Mouse (Mus musculus): Measurements from ENCODE around the gene Pmp22. TPM values are rescaled to one million over a fixed set of nuclear protein-coding genes. Genes with fewer than 3 reads are reported as not detected.

Gene Pmp22
- polyA plus RNA-seq (2014; fragmentation: Nextera tagmentation; extraction: Ambion mirVana) = 74.0 and 80.1 TPM in 2 replicates

DNA sequence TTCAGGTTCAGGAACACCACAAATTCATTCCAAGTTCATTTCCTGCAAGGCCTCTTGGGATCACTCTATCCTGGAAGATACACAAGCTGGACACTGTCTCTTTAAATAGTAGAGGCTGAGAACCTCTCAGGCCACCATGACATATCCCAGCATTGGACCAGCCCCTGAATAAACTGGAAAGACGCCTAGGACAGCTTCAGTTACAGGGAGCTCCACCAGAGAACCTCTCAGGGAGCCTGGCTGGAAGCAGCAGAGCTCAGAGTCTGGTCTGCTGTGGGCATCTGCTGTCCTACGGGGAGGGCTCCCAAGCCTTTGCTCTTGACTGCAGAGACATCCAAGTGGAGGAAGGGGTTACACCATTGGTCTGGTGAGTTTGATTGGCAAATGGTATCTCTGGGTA lies at the start of gene Pmp22:
Gene Pmp22 (plus strand): TSS at position 199 of the 400 bp plus-strand sequence.
- no peak within 1 kb of the TSS for H3K4me2 ChIP-seq
- peaks cover 5% of the 10 kb centered on the region; the same call in 1 of the 2 replicates for H3K4me1 ChIP-seq (replicated peaks; ENCODE audit: control insufficient read depth, insufficient read depth, low read length)
- peaks cover 55% of the 10 kb centered on the region for H3K27me3 ChIP-seq (replicated peaks; ENCODE audit: control insufficient read depth, insufficient read depth, low read length)
- DNase-seq (ENCODE audit: low spot score) (no peak), ATAC-seq (replicated peaks; ENCODE audit: low FRiP score) (no peak)
- no peaks in the 10 kb centered on the region for H3K9me3 ChIP-seq (ENCODE audit: control insufficient read depth, low read length)
- no peak within 1 kb of the TSS for H3K27ac ChIP-seq (ENCODE audit: low read depth, low read length)
- H3K36me3 ChIP-seq (ENCODE audit: control insufficient read depth, insufficient read depth, low read length) = no peaks in the 10 kb centered on the region
- no peak within 1 kb of the TSS for H3K4me3 ChIP-seq (ENCODE audit: low read depth, low read length)
- 71% methylated on average over 2 of the region's 2 CpGs for WGBS
- H3K9ac ChIP-seq (ENCODE audit: low read depth, low read length) = no peak within 1 kb of the TSS

DNA sequence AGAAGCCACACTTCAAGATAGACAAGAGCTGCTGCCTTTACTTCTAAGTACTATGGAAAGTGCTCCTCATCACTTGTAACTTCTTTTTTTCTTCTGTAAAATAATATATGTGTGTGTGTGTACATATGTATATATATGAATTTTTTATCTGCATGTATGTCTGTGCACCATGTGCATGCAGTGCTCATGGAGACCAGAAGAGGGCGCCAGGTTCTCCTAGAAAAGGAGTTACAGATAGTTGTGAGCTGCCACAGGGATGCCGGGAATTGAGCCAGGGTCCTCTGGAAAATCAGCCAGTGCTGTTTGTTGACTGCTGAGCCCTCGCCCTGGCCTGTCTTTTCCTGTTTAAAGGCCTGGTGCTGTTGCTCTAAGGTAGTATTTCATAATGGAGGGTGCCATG lies 44.2 kb upstream of the Pmp22 start:
- Histone ChIP-seq H3K27me3 (replicated peaks; ENCODE audit: control insufficient read depth, insufficient read depth, low read length) (no peaks in the 10 kb centered on the region), H3K36me3 (ENCODE audit: control insufficient read depth, insufficient read depth, low read length) (no peaks in the 10 kb centered on the region), H3K4me2 (no peak overlapping the region), H3K9ac (ENCODE audit: low read depth, low read length) (no peak overlapping the region), H3K9me3 (ENCODE audit: control insufficient read depth, low read length) (no peaks in the 10 kb centered on the region), H3K4me3 (ENCODE audit: low read depth, low read length) (no peak overlapping the region), H3K27ac (ENCODE audit: low read depth, low read length) (no peak overlapping the region), H3K4me1 (replicated peaks; ENCODE audit: control insufficient read depth, insufficient read depth, low read length) (no peaks in the 10 kb centered on the region)
- ATAC-seq (replicated peaks; ENCODE audit: low FRiP score) = no peak
- WGBS = 69% methylated on average over 3 of the region's 3 CpGs
- no peak for DNase-seq (ENCODE audit: low spot score)

DNA sequence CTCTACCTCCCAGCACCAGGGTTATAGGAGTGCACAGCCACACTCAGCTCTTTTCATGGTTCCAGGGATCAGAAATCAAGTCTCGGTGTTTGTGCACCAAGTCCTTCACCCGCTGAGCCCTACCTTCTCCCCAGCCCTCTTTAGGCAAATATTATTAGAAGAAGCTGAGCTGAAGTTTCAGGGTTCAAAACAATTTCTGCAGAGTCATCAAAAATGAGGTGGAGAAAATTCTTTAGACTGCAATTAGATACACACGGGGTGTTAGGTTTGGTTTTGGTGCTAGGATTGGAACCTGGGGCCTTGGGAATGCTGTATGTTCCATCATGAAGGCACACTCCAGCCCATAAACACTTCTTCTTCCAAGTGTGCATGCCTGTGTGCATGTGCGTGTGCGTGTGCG lies 40.1 kb upstream of the Pmp22 start:
- Histone ChIP-seq H3K9me3 (ENCODE audit: control insufficient read depth, low read length) (no peaks in the 10 kb centered on the region), H3K9ac (ENCODE audit: low read depth, low read length) (no peak overlapping the region), H3K27me3 (replicated peaks; ENCODE audit: control insufficient read depth, insufficient read depth, low read length) (no peaks in the 10 kb centered on the region), H3K4me1 (replicated peaks; ENCODE audit: control insufficient read depth, insufficient read depth, low read length) (no peaks in the 10 kb centered on the region), H3K36me3 (ENCODE audit: control insufficient read depth, insufficient read depth, low read length) (no peaks in the 10 kb centered on the region), H3K4me2 (no peak overlapping the region), H3K4me3 (ENCODE audit: low read depth, low read length) (no peak overlapping the region), H3K27ac (ENCODE audit: low read depth, low read length) (no peak overlapping the region)
- DNase-seq (ENCODE audit: low spot score) (no peak), ATAC-seq (replicated peaks; ENCODE audit: low FRiP score) (no peak)
- WGBS = 84% methylated on average over 6 of the region's 6 CpGs

DNA sequence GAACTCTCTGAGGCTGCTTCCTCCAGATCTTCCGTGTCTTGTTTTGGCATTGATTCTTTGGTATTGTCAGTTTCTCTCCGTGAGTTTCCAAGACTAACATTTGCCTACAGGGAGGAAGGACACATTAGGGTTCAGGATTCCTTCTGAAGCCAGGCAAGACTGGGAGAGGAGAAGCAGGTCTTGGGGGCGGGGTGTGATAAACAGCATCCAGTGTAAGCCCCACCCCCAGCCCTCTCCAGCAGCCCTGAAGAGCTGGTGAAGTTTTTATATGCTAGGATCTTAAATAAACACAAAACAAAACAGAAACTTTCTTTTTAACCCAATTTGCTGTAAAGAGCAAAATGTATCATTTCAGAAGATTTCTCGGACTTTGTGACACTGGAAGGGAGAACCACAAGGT lies 38.6 kb upstream of the Pmp22 start:
- no peaks in the 10 kb centered on the region for H3K9me3 ChIP-seq (ENCODE audit: control insufficient read depth, low read length)
- no peaks in the 10 kb centered on the region for H3K27me3 ChIP-seq (replicated peaks; ENCODE audit: control insufficient read depth, insufficient read depth, low read length)
- no peak overlapping the region for H3K4me2 ChIP-seq
- no peak overlapping the region for H3K4me3 ChIP-seq (ENCODE audit: low read depth, low read length)
- DNase-seq (ENCODE audit: low spot score) = no peak
- H3K9ac ChIP-seq (ENCODE audit: low read depth, low read length) = no peak overlapping the region
- no peak for ATAC-seq (replicated peaks; ENCODE audit: low FRiP score)
- no peaks in the 10 kb centered on the region for H3K4me1 ChIP-seq (replicated peaks; ENCODE audit: control insufficient read depth, insufficient read depth, low read length)
- WGBS = 35% methylated on average over 4 of the region's 4 CpGs
- H3K27ac ChIP-seq (ENCODE audit: low read depth, low read length) = no peak overlapping the region
- no peaks in the 10 kb centered on the region for H3K36me3 ChIP-seq (ENCODE audit: control insufficient read depth, insufficient read depth, low read length)

DNA sequence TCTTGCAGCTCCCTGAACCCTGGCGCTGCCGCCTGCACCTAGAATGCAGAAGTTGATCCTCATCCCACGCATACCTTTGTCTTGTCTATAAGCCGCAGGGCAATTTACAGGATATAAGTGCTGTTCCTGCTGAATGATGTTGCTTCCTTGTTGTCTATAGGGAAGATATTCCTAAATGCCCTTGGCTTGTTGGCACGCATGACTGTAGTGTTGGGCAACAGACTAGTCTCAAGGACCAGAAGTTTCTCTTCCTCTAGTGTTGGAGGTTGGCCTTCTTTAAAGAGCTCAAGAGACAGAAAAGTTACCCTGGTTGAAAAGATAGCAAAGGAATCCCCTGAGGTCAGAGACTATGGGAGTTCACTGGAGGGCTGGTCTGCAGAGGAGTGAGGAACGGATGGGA lies 37.8 kb upstream of the Pmp22 start:
- Histone ChIP-seq H3K4me3 (ENCODE audit: low read depth, low read length) (no peak overlapping the region), H3K4me1 (replicated peaks; ENCODE audit: control insufficient read depth, insufficient read depth, low read length) (no peaks in the 10 kb centered on the region), H3K27ac (ENCODE audit: low read depth, low read length) (no peak overlapping the region), H3K9ac (ENCODE audit: low read depth, low read length) (no peak overlapping the region), H3K27me3 (replicated peaks; ENCODE audit: control insufficient read depth, insufficient read depth, low read length) (no peaks in the 10 kb centered on the region), H3K9me3 (ENCODE audit: control insufficient read depth, low read length) (no peaks in the 10 kb centered on the region), H3K36me3 (ENCODE audit: control insufficient read depth, insufficient read depth, low read length) (no peaks in the 10 kb centered on the region), H3K4me2 (no peak overlapping the region)
- ATAC-seq (replicated peaks; ENCODE audit: low FRiP score) (no peak), DNase-seq (ENCODE audit: low spot score) (no peak)
- WGBS = 81% methylated on average over 6 of the region's 6 CpGs

DNA sequence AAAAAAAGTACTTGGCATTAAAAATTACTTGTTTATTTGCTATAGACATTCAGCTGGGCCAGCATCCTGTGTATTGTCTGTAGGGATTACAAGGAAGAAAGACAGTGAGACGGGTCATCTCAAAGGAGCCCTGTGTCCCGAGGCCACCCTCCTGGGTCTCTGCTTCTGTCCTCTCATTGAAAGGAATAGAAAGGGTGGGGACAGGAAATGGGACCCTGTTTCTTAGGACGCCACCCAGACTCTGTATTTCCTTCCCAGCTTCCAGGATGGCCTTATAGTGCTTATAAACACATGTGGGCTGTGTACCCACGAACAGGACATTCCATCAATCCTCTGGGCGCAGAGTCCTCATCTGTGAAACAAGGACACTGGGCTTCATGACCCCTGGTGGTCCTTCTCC lies 36.5 kb upstream of the Pmp22 start:
- Histone ChIP-seq H3K27me3 (replicated peaks; ENCODE audit: control insufficient read depth, insufficient read depth, low read length) (no peaks in the 10 kb centered on the region), H3K9me3 (ENCODE audit: control insufficient read depth, low read length) (no peaks in the 10 kb centered on the region), H3K9ac (ENCODE audit: low read depth, low read length) (no peak overlapping the region), H3K4me2 (no peak overlapping the region), H3K4me1 (replicated peaks; ENCODE audit: control insufficient read depth, insufficient read depth, low read length) (no peaks in the 10 kb centered on the region), H3K36me3 (ENCODE audit: control insufficient read depth, insufficient read depth, low read length) (no peaks in the 10 kb centered on the region), H3K27ac (ENCODE audit: low read depth, low read length) (no peak overlapping the region), H3K4me3 (ENCODE audit: low read depth, low read length) (no peak overlapping the region)
- WGBS = 65% methylated on average over 5 of the region's 5 CpGs
- no peak for ATAC-seq (replicated peaks; ENCODE audit: low FRiP score)
- no peak for DNase-seq (ENCODE audit: low spot score)

DNA sequence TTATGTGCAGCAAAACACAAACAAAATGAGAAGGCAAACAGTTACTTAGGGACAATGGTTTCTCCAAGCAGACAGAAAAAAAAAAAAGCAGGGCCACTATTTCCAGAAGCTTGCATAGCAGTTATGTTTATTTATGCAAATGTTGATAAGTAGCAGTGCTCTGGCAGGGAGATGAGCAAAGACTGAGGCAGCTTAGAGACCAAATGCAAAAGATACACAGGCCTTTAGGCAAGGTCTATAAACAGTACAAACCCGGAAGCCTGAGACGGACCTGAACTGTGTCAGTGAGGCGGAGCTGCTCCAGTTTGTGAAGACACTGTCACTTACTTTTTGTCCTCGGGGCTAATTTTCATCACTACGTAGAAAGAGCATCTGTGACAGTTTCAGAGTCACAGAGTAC lies 35.2 kb upstream of the Pmp22 start:
- H3K36me3 ChIP-seq (ENCODE audit: control insufficient read depth, insufficient read depth, low read length) = no peaks in the 10 kb centered on the region
- H3K9me3 ChIP-seq (ENCODE audit: control insufficient read depth, low read length) = no peaks in the 10 kb centered on the region
- no peak overlapping the region for H3K4me3 ChIP-seq (ENCODE audit: low read depth, low read length)
- ATAC-seq (replicated peaks; ENCODE audit: low FRiP score) (no peak), DNase-seq (ENCODE audit: low spot score) (no peak)
- H3K4me1 ChIP-seq (replicated peaks; ENCODE audit: control insufficient read depth, insufficient read depth, low read length) = no peaks in the 10 kb centered on the region
- H3K27ac ChIP-seq (ENCODE audit: low read depth, low read length) = no peak overlapping the region
- no peak overlapping the region for H3K4me2 ChIP-seq
- 65% methylated on average over 5 of the region's 5 CpGs for WGBS
- H3K27me3 ChIP-seq (replicated peaks; ENCODE audit: control insufficient read depth, insufficient read depth, low read length) = no peaks in the 10 kb centered on the region
- no peak overlapping the region for H3K9ac ChIP-seq (ENCODE audit: low read depth, low read length)

DNA sequence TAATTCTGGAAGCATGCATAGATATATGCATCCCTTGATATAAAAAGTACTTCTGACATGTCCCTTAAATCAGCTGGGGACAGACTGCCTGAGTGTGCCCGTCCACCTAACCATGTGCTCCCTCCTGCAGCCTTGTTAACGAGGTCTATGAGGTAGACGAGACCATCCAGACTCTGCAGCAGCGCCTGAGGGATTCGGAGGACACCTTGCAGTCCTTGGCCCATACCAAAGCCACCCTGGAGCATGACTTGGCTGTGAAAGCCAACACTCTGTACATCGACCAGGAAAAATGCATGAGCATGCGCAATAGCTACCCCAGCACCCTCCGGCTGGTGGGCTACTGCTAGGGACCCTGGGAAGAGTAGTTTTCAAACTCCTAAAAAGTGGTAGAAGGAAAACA lies 34.3 kb upstream of the Pmp22 start:
- Histone ChIP-seq H3K9ac (ENCODE audit: low read depth, low read length) (no peak overlapping the region), H3K27ac (ENCODE audit: low read depth, low read length) (no peak overlapping the region), H3K27me3 (replicated peaks; ENCODE audit: control insufficient read depth, insufficient read depth, low read length) (no peaks in the 10 kb centered on the region), H3K9me3 (ENCODE audit: control insufficient read depth, low read length) (no peaks in the 10 kb centered on the region), H3K4me1 (replicated peaks; ENCODE audit: control insufficient read depth, insufficient read depth, low read length) (no peaks in the 10 kb centered on the region), H3K36me3 (ENCODE audit: control insufficient read depth, insufficient read depth, low read length) (no peaks in the 10 kb centered on the region), H3K4me3 (ENCODE audit: low read depth, low read length) (no peak overlapping the region), H3K4me2 (no peak overlapping the region)
- ATAC-seq (replicated peaks; ENCODE audit: low FRiP score) (no peak), DNase-seq (ENCODE audit: low spot score) (no peak)
- WGBS = 84% methylated on average over 8 of the region's 8 CpGs

DNA sequence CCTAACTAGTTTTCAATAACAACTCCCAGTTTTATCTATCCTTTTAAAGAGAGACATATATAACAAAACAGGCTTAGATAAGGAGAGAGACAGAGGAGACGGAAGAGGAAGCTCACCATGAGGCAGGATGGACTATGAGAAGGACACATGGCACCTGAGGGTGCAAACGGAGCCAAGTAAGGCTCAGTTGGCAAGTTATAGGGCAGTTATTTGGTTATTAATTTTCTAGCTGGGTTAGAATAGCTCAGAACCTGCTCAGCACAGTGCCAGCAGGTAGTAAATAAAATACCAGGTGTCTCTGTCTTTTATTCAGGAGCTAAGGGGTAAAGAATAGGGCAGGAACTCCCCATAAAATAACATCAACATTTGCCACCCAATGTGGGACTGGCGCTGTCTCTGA lies 30.8 kb upstream of the Pmp22 start:
- 73% methylated on average over 3 of the region's 3 CpGs for WGBS
- no peak overlapping the region for H3K4me2 ChIP-seq
- H3K27me3 ChIP-seq (replicated peaks; ENCODE audit: control insufficient read depth, insufficient read depth, low read length) = no peaks in the 10 kb centered on the region
- ATAC-seq (replicated peaks; ENCODE audit: low FRiP score) = no peak
- H3K4me3 ChIP-seq (ENCODE audit: low read depth, low read length) = no peak overlapping the region
- H3K4me1 ChIP-seq (replicated peaks; ENCODE audit: control insufficient read depth, insufficient read depth, low read length) = no peaks in the 10 kb centered on the region
- H3K9me3 ChIP-seq (ENCODE audit: control insufficient read depth, low read length) = no peaks in the 10 kb centered on the region
- H3K36me3 ChIP-seq (ENCODE audit: control insufficient read depth, insufficient read depth, low read length) = no peaks in the 10 kb centered on the region
- no peak overlapping the region for H3K9ac ChIP-seq (ENCODE audit: low read depth, low read length)
- DNase-seq (ENCODE audit: low spot score) = no peak
- no peak overlapping the region for H3K27ac ChIP-seq (ENCODE audit: low read depth, low read length)
